Mouse (Mus musculus): ENCODE results near the gene Specc1. TPM values are rescaled to one million over a fixed set of nuclear protein-coding genes. Genes with fewer than 3 reads are reported as not detected.
A peak's percentile ranks its signal among the peaks of the same experiment; 100 is the strongest.

Gene Specc1
- 15.5 and 16.7 TPM in 2 replicates for total RNA-seq (2012; rRNA removed)
- 7.3 and 7.6 TPM in 2 replicates for total RNA-seq (2014; rRNA removed)
- polyA plus RNA-seq (2012; ENCODE audit: insufficient read length, low read depth) = 18.4 and 18.6 TPM in 2 replicates

DNA sequence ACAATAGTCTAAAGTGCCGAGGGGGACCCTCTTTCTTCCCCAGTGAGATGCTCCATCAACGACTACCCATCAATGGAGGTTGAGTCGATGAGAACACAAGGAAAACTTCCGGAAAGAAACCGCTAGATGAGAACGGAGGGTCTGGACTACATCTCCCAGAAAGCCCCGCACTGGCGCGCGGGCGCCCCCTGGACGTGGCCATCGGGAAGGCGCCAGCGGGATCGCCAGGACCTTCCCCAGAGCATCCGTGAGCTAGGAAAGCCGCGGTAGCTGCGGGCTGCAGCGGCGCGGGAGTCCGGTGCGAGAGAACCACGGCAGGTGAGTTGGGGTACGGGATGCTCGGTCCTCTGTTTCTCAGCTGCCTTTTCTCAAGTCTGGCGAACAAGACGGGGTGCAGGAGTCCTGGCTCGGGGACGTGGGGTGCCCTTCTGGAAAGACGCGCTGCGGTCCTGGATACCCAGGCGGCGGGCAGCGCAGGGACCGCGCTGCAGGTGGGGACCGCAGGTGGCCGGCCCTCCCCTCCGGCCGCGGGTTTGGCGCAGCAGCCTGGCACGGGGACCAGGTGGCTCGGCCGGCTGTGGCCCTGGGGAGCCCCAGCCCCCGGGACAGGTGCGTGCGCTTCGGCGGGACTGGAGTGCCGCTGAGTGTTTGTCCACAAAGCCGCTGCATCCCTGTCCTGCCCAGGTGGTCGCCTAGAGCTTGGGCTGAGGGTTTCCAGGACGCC lies at the start of gene Specc1:
Specc1 (plus strand) TSS at position 192 of the 724 bp plus-strand sequence.
- TF ChIP-seq ELF1 (IDR thresholded peaks at IDR 0.05; ENCODE audit: low read depth, low read length) = peak; percentile 90
- no peak for TF ChIP-seq POLR2AphosphoS2 (IDR thresholded peaks at IDR 0.05; ENCODE audit: low read depth, low read length)
- peak; percentile 100 for TF ChIP-seq HCFC1 (IDR thresholded peaks at IDR 0.05; ENCODE audit: low read depth, low read length)
- TF ChIP-seq ZNF384 (IDR thresholded peaks at IDR 0.05; ENCODE audit: low read depth, low read length) = no peak
- TF ChIP-seq UBTF (IDR thresholded peaks at IDR 0.05; ENCODE audit: low read depth, low read length) = no peak
- TF ChIP-seq MAX (IDR thresholded peaks at IDR 0.05; ENCODE audit: low read length) = peak; percentile 30; the same call in 1 of the 2 replicates
- peak; percentile 31; the same call in 1 of the 2 replicates for TF ChIP-seq SMC3 (IDR thresholded peaks at IDR 0.05; ENCODE audit: low read depth, low read length)
- 0 out of 2 replicates have a peak, but pooled peaks have one; percentile 19 for TF ChIP-seq MYC (IDR thresholded peaks at IDR 0.05; ENCODE audit: low read depth, low read length)
- TF ChIP-seq PAX5 (IDR thresholded peaks at IDR 0.05; ENCODE audit: low read length) = no peak
- TF ChIP-seq MEF2A (IDR thresholded peaks at IDR 0.05; ENCODE audit: borderline replicate concordance, low read depth, low read length) = no peak
- TF ChIP-seq IRF4 (IDR thresholded peaks at IDR 0.05; ENCODE audit: low read depth, low read length) = peak; percentile 42; the same call in 1 of the 2 replicates
- no peak for TF ChIP-seq MXI1 (IDR thresholded peaks at IDR 0.05; ENCODE audit: low read depth, low read length)
- peak; percentile 42 to 93; a peak in 3 of 4 replicates for TF ChIP-seq CTCF (conservative IDR thresholded peaks at IDR 0.05 in 1 of 2, IDR thresholded peaks at IDR 0.05 in 1 of 2; ENCODE audit: low read depth in 2 of 2, low read length in 2 of 2)
- TF ChIP-seq MAFK (IDR thresholded peaks at IDR 0.05; ENCODE audit: insufficient replicate concordance, low read length) = no peak
- peak; percentile 75; the same call in 1 of the 2 replicates for TF ChIP-seq GABPA (IDR thresholded peaks at IDR 0.05; ENCODE audit: insufficient replicate concordance, low read depth, low read length)
- TF ChIP-seq EP300 (IDR thresholded peaks at IDR 0.05; ENCODE audit: low read length) = no peak
- 0 out of 2 replicates have a peak, but pooled peaks have one; percentile 36 for TF ChIP-seq NELFE (IDR thresholded peaks at IDR 0.05; ENCODE audit: low read depth, low read length)
- no peak for TF ChIP-seq SIN3A (IDR thresholded peaks at IDR 0.05; ENCODE audit: low read length)
- no peak for TF ChIP-seq RCOR1 (conservative IDR thresholded peaks at IDR 0.05; ENCODE audit: low read depth, low read length)
- TF ChIP-seq KAT2A (IDR thresholded peaks at IDR 0.05; ENCODE audit: insufficient replicate concordance, low read length) = peak; percentile 97; the same call in 1 of the 2 replicates
- TF ChIP-seq MAZ (IDR thresholded peaks at IDR 0.05; ENCODE audit: low read depth, low read length) = peak; percentile 38; the same call in 1 of the 2 replicates
- 0 out of 2 replicates have a peak, but pooled peaks have one; percentile 19 for TF ChIP-seq CHD2 (IDR thresholded peaks at IDR 0.05; ENCODE audit: low read length)
- no peak for TF ChIP-seq USF2 (conservative IDR thresholded peaks at IDR 0.05; ENCODE audit: low read depth, low read length)
- no peak; the same call in 1 of the 2 replicates for TF ChIP-seq RAD21 (IDR thresholded peaks at IDR 0.05; ENCODE audit: low read depth, low read length)
- no peak for TF ChIP-seq ZC3H11A (IDR thresholded peaks at IDR 0.05; ENCODE audit: low read depth, low read length)
- peak; percentile 34; the same call in 1 of the 2 replicates for TF ChIP-seq NRF1 (IDR thresholded peaks at IDR 0.05; ENCODE audit: low read depth, low read length)
- no peak for TF ChIP-seq ZKSCAN1 (IDR thresholded peaks at IDR 0.05; ENCODE audit: borderline replicate concordance, low read depth, low read length)
- no peak for TF ChIP-seq JUN (IDR thresholded peaks at IDR 0.05; ENCODE audit: insufficient read depth, low read depth, low read length)
- TF ChIP-seq BHLHE40 (IDR thresholded peaks at IDR 0.05; ENCODE audit: low read depth, low read length) = no peak
- 0 out of 2 replicates have a peak, but pooled peaks have one; percentile 21 for TF ChIP-seq POLR2A (IDR thresholded peaks at IDR 0.05; ENCODE audit: low read depth, low read length)
- no peak for TF ChIP-seq CHD1 (IDR thresholded peaks at IDR 0.05; ENCODE audit: low read depth, low read length)
- no peak for TF ChIP-seq E2F4 (IDR thresholded peaks at IDR 0.05; ENCODE audit: insufficient replicate concordance, low read depth, low read length)
- peak; percentile 7 for TF ChIP-seq TCF12 (IDR thresholded peaks at IDR 0.05; ENCODE audit: low read depth, low read length)
- no peak within 1 kb of the TSS for H3K27ac ChIP-seq (ENCODE audit: insufficient read depth, low read depth)
- H3K9me3 ChIP-seq (replicated peaks; ENCODE audit: low read length) = peaks cover 14% of the 10 kb centered on the region
- peak within 1 kb of the TSS; percentile 53 for H3K4me2 ChIP-seq (ENCODE audit: insufficient read depth, low read depth, poor library complexity, severe bottlenecking)
- in situ Hi-C loops (cut with MboI; ENCODE audit: low pct_ligation_motif_present, low pct_unique_long_range_greater_than_20kb, low sequenced_read_pairs) (loop anchor here (5.0 kb wide), 1 partner anchor 41 kb away; no protein-coding TSS in a partner anchor), dilution Hi-C loops (cut with MboI; ENCODE audit: extremely low pct_ligation_motif_present, extremely low pct_unique_long_range_greater_than_20kb, low sequenced_read_pairs) (no loop called here)
- no peaks in the 10 kb centered on the region for H3K27me3 ChIP-seq (replicated peaks)
- DNase-seq (ENCODE audit: extremely low read depth) = peak; percentile 67
- peak within 1 kb of the TSS; percentile 34 to 65 (median 41) for H3K4me3 ChIP-seq (replicated peaks in 1 of 3; ENCODE audit: low read depth in 2 of 3, low read length in 2 of 3, poor library complexity in 1 of 3)
- peaks cover 3 to 9% of the 10 kb centered on the region in 2 experiments; a peak in 3 of 4 replicates for H3K4me1 ChIP-seq (ENCODE audit: control insufficient read depth in 1 of 2, insufficient read depth in 2 of 2)
- no peaks in the 10 kb centered on the region for H3K79me2 ChIP-seq (replicated peaks; ENCODE audit: control insufficient read depth, extremely low read depth, insufficient read depth, poor library complexity, severe bottlenecking)
- 0 out of 2 replicates have a peak within 1 kb of the TSS, but pooled peaks have one; percentile 3 for H3K9ac ChIP-seq (ENCODE audit: insufficient read depth, low read depth)
- no peaks in the 10 kb centered on the region for H3K36me3 ChIP-seq (replicated peaks in 1 of 2; ENCODE audit: control insufficient read depth in 1 of 2, insufficient read depth in 1 of 2, low read length in 1 of 2)

All from CH12.LX (cell line).